Mouse (Mus musculus) granulocyte monocyte progenitor cell, adult 5-6 weeks (primary cell): Measurements from ENCODE around the gene Apobec1. TPM values are rescaled to one million over a fixed set of nuclear protein-coding genes. Genes with fewer than 3 reads are reported as not detected.
A peak's percentile ranks its signal among the peaks of the same experiment; 100 is the strongest.
"Not testable (repeated sequence)": the region's sequence is repeated elsewhere in the genome, so short reads cannot be mapped to it uniquely, and the experiment has no call there.

Experiments used
- ATAC-seq: replicated peaks from 2 replicates; pipeline ENCODE4 v1.8.0; 2016; ENCODE audit warnings: mild to moderate bottlenecking, moderate TSS enrichment, inconsistent platforms; ENCODE audit not compliant: poor library complexity, severe bottlenecking
- total RNA-seq, 2 experiments: library from RNA; stranded (forward) in 1 of 2; stranded (reverse) in 1 of 2; fragments of 200-712, 200-1000 nt in 1 of 2; fragments of >200 nt in 1 of 2; fragmentation: Nextera tagmentation in 1 of 2; gene quantifications; 2 replicates each; pipeline ENCODE4 v1.2.3; 2014 to 2017

The Apobec1 gene
- total RNA-seq, 2 experiments from 2014 or later, result 11.9 to 28.1 TPM

GRCm38 (mm10) chr6:122565070-122565784, 37.0 kb downstream of the Apobec1 start:
- peak; percentile 65 for ATAC-seq

- ATAC-seq, result peak; percentile 65
These were observed 39.8 kb downstream of the Apobec1 start for GRCm38 (mm10) chr6:122562463-122562862.

- ATAC-seq, result no peak
These were observed 41.2 kb downstream of the Apobec1 start for GRCm38 (mm10) chr6:122561005-122561404.

DNA sequence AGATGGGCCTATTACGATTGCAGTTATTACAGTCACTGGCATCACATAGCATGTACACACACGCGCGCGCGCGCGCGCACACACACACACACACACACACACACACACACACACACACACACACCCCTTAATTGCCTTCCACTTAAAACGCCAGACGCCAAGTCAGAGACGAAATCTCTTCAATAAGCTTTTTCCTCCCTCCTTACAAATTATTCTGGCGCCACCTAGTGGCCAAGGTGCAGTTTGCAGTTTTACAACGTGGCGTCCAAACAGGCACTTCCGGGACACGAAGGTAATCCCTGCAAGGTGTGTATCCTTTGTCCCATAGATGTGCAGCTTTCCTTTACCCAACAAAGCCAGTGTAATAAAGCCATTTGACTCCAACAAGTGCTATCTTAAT, 41.8 kb downstream of the Apobec1 start:
- peak; percentile 53 for ATAC-seq

- peak; percentile 79 for ATAC-seq
These were observed 45.2 kb downstream of the Apobec1 start for GRCm38 (mm10) chr6:122556959-122557561.

- no peak for ATAC-seq
These were observed 47.0 kb downstream of the Apobec1 start for GRCm38 (mm10) chr6:122555266-122555665.

DNA sequence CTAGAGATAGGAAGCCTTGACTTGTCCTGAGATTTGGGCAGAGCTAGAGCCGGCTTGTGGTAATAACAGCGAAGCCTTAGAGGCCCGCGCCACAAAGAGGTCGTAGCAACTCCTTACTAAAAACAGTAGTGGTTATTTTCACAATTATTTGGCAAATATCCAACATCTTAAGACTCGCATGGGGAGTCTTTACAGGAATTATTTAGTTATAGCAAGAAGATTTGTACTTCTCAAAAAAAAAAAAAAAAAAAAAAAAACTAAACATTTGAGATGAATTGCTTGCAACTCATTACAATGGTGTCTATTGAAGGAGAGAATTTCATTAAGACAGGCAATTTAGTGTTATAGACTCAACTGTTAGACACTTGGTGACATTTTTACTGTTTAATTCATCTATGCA, 48.1 kb downstream of the Apobec1 start:
- ATAC-seq, result no peak

- ATAC-seq, result no peak
These were observed 48.6 kb downstream of the Apobec1 start, which contains the start of gene Aicda for GRCm38 (mm10) chr6:122553606-122554005. Gene Aicda (plus strand): TSS chr6:122553801.

DNA sequence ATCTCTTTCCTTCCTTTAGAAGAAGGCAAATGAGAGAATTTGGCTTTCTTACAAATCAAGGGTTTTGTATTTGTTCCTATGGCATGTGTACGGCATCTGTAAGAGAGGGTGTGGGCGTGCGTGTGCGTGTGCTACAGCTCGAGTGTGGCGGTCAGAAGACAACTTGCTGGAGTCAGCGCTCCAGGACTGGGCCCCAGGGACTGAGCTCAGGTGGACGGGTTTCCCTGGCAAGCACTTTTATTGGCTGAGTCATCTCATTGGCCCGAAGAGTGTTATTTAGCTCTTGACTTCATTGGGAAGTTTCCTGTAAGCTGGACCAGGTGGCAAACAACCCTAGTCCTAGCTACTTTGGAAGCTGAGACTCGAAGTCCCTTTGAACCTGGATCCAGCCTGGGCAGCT, 56.3 kb downstream of the Apobec1 start:
- no peak for ATAC-seq

- peak; percentile 88 for ATAC-seq
These were observed 56.9 kb downstream of the Apobec1 start for GRCm38 (mm10) chr6:122545289-122545882.

DNA sequence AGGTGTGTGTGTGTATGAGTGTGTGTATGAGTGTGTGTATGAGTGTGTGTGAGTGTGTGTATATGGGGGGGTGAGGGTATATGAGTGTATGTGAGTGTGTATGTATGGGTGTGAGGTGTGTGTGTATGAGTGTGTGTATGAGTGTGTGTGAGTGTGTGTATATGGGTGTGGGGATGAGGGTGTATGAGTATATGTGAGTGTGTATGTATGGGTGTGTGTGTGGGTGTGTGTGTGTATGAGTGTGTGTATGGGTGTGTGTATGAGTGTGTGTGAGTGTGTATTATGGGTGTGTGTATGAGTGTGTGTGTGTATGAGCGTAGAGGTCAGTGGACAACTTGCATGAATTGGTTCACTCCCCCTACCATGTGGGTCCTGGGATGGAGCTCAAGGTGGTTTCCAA, 57.6 kb downstream of the Apobec1 start:
- no peak for ATAC-seq

GRCm38 (mm10) chr6:122543574-122543973, 58.7 kb downstream of the Apobec1 start:
- ATAC-seq, result peak; percentile 56

DNA sequence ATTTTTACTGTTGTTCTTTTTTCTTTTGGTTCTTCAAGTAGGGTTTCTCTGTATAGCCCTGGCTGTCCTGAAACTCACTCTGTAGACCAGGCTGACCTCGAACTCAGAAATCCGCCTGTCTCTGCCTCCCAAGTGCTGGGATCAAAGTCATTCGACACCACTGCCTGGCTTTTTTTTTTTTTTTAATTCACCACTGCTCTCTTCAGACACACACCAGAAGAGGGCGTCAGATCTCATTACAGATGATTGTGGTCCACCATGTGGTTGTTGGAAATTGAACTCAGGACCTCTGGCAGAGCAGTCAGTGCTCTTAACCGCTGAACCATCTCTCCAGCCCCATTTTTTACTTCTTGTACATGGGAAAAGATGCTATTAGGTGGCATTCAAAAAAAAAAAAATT, 59.8 kb downstream of the Apobec1 start:
- ATAC-seq, result not testable (repeated sequence)

- no peak for ATAC-seq
These were observed 62.7 kb downstream of the Apobec1 start for GRCm38 (mm10) chr6:122539564-122539963.

DNA sequence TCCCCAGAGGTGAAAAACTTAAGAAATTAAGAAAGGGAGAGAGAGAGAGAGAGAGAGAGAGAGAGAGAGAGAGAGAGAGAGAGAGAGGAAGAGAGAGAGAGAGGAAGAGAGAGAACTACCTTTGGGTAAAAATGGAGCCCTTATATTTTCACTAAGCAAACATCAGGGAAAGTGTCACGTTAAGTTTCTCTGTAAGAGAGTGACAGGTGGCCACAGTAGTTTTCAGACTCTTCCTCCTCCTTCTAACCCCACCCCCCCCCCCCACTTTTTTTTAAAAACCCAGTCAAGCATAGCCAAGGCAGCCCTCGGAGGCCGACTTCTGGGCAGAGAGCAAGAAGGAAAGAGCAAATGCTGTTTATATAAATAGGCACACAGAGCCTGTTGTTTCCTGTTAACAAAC, 68.2 kb downstream of the Apobec1 start:
- ATAC-seq, result no peak

GRCm38 (mm10) chr6:122532883-122533302, 69.4 kb downstream of the Apobec1 start:
- ATAC-seq, result peak; percentile 79

- ATAC-seq, result no peak
These were observed 70.6 kb downstream of the Apobec1 start for GRCm38 (mm10) chr6:122531466-122532174.

DNA sequence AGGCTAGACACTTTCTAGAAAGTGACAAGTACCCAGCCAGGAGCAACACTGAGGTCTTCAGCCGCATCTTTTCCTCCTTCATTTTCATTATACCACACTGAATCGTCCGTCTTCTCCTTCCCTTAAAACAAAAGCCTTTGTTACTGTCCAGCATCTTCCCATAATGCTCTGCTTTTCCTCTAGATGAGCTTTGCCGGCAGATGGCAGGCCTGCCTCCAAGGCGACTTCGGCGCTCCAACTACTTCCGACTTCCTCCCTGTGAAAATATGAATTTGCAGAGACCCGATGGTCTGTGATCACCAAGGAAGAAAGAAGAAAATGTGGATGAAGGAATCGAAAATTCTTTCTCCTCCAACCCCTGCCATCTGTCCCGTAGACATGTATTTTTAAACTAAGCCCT, 74.1 kb downstream of the Apobec1 start:
- ATAC-seq, result no peak
